Mouse (Mus musculus): ENCODE measurements at regions not wholly inside any gene's neighbourhood (a gene's known extent, or its start where the extent isn't known, plus 50 kb on each side); places are given as distances from the start of the nearest gene placed in this dataset.

DNA sequence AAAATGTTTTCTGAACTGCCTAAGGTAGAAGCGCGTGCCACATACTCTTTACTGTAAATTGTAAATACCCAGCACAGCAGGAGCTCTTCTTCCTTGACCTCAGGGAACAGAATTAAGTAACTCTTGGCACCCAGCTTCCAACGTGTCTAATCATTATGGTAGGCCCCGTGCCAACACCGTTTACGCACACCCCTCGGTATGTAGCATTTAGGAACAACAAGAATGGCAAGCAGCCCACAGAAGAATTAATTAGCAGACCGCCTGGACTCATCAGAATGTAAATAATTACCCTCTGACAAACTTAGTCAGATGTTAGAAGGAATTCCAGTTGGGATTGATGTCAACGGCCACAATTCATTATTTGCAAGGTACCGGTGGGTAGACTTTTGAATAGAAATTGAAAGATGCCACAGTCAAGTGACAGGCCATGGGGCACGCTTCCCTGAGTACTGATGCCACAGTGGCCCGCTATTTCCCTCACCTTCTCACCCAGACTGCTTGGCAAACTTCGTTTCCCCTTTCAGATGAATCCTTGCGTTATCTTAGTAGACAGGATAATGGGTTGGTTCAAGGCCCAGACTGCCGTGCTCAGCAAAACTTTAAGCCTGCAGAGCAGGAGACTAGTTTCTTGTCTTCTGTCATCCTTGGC, 81.2 kb upstream of the Galnt5 start:
- Histone ChIP-seq H3K4me2 (no peak overlapping the region), H3K4me1 (0 out of 2 replicates have a peak, but pooled peaks cover 2% of the 10 kb centered on the region), H3K27me3 (replicated peaks) (no peaks in the 10 kb centered on the region), H3K9me3 (replicated peaks) (no peaks in the 10 kb centered on the region), H3K4me3 (replicated peaks) (no peak overlapping the region), H3K36me3 (no peaks in the 10 kb centered on the region), H3K9ac (replicated peaks) (no peak overlapping the region), H3K27ac (replicated peaks) (no peak overlapping the region)
- 58% methylated on average over 15 of the region's 15 CpGs for WGBS
- ATAC-seq (ENCODE audit: low FRiP score) = no peak

DNA sequence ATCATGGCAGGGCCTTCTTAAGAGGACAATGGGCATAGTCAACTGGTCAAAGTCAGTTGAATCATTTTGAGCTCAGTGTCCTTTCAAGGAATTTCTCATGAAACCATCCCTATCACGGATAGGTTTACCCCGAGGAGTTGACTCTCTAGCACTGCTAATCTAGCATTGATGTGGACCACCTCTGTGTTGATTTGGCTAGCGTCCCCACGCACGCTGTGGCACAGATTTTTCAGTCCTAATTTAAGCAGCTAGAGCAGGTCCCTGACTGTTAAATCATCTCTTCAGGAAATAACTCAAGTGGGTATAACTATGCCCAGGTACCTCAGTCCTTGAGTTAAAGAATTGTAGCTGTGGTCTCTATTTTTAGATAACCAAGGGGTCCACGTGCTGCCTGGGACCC, 80.0 kb upstream of the Galnt5 start:
- H3K27me3 ChIP-seq (replicated peaks) = no peaks in the 10 kb centered on the region
- no peaks in the 10 kb centered on the region for H3K9me3 ChIP-seq (replicated peaks)
- no peak for ATAC-seq (ENCODE audit: low FRiP score)
- H3K4me3 ChIP-seq (replicated peaks) = no peak overlapping the region
- no peak overlapping the region for H3K27ac ChIP-seq (replicated peaks)
- WGBS = 93% methylated on average over 6 of the region's 6 CpGs
- H3K9ac ChIP-seq (replicated peaks) = no peak overlapping the region
- H3K4me1 ChIP-seq = 0 out of 2 replicates have a peak, but pooled peaks cover 2% of the 10 kb centered on the region
- no peak overlapping the region for H3K4me2 ChIP-seq
- H3K36me3 ChIP-seq = no peaks in the 10 kb centered on the region

DNA sequence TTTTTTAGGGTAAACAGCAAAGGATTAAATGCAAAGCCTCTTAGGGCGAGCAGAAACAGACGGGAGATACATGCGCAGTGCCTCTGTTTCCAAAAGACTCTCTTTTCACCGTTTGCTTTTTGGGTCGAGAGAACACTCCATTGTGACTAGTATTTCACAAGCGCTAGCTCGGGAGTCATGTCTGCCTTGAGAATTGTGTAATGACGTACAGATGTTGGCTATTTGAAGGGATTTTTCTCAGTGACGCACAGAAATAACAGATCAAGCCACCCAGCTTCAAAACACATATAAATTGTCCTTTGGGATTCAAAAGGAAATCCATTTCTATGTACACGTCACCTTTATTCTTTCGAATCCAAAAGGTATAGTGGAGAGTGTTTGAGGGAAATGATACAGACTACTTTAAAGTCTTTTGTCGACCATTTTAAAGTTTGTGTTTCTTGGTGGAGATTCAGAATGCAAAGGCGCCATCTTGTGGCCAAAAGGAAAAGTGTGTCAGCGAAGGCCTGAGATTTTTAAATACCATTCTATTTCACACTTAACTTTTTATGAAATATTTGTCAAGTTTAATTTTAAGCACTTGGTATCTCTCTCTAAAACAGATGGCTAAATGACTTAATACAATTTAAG, 78.5 kb upstream of the Galnt5 start:
- no peak overlapping the region for H3K27ac ChIP-seq (replicated peaks)
- H3K4me1 ChIP-seq = 0 out of 2 replicates have a peak, but pooled peaks cover 2% of the 10 kb centered on the region
- no peaks in the 10 kb centered on the region for H3K36me3 ChIP-seq
- H3K9me3 ChIP-seq (replicated peaks) = no peaks in the 10 kb centered on the region
- H3K4me3 ChIP-seq (replicated peaks) = 0 out of 2 replicates have a peak overlapping the region, but pooled peaks have one; percentile 8
- H3K27me3 ChIP-seq (replicated peaks) = no peaks in the 10 kb centered on the region
- H3K4me2 ChIP-seq = peak overlapping the region; percentile 37
- ATAC-seq (ENCODE audit: low FRiP score) = no peak; the same call in 1 of the 2 replicates
- 43% methylated on average over 14 of the region's 14 CpGs for WGBS
- H3K9ac ChIP-seq (replicated peaks) = no peak overlapping the region

DNA sequence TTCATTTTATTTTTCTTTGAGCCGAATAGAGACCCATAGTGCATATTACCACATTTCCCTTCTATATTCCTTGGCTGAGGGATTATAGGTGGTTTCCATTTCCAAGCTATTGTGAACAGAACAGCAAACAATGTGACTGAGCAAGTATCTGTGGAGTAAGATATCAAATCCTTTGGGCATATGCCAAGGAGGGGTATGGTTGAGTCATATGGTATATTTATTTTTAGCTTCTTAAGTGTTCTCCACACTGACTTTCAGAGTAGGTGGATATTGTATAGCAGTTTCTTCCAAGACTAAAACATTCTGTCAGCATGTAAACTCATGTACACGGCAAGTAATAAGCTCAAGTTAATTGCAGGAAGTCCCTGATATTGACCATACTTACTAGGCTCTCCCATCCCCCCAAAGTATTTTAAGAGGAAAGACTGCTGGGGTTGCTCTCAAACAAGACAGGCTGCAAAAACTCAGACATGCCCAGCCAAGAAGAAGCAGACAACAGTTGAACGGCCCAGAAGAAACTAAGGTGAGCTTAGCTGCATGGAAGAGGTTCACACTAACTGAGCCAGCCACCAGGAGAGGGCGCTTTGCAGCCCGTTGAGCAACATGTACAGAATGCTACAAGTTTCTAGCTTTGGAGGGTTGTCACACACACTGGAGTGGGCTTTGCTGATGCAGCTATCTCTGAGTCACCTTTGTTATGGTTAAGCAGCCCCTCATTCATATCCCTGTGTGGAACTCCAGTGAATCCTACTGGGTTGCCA, 63.4 kb upstream of the Galnt5 start:
- H3K9ac ChIP-seq (replicated peaks) = no peak overlapping the region
- H3K9me3 ChIP-seq (replicated peaks) = no peaks in the 10 kb centered on the region
- H3K4me3 ChIP-seq (replicated peaks) = no peak overlapping the region
- H3K27me3 ChIP-seq (replicated peaks) = no peaks in the 10 kb centered on the region
- H3K27ac ChIP-seq (replicated peaks) = no peak overlapping the region
- no peak overlapping the region for H3K4me2 ChIP-seq
- WGBS = 61% methylated on average over 5 of the region's 5 CpGs
- no peaks in the 10 kb centered on the region for H3K36me3 ChIP-seq
- H3K4me1 ChIP-seq = no peaks in the 10 kb centered on the region
- no peak for ATAC-seq (ENCODE audit: low FRiP score)
